Mouse (Mus musculus): ENCODE data around the gene Slain2.

Slain2 gene

GRCm38 (mm10) chr5:72913648-72914557 is at the start of gene Slain2:
TSS of gene Slain2 (plus strand) at chr5:72914304.
- peak; percentile 98 for DNase-seq (ENCODE audit: low read depth, low spot score)

- no peak for DNase-seq (ENCODE audit: low read depth, low spot score)
These were observed 49.4 kb upstream of the Slain2 start for GRCm38 (mm10) chr5:72864654-72865178.

GRCm38 (mm10) chr5:72866260-72866905 is 47.7 kb upstream of the Slain2 start:
- DNase-seq (ENCODE audit: low read depth, low spot score) = peak; percentile 69

- DNase-seq (ENCODE audit: low read depth, low spot score) = peak; percentile 50
These were observed 47.0 kb upstream of the Slain2 start for GRCm38 (mm10) chr5:72867036-72867672.

GRCm38 (mm10) chr5:72868091-72868875 is 45.8 kb upstream of the Slain2 start, which contains the start of gene Tec:
TSS of gene Tec (minus strand) at chr5:72868483.
- DNase-seq (ENCODE audit: low read depth, low spot score) = peak; percentile 97

- DNase-seq (ENCODE audit: low read depth, low spot score) = peak; percentile 91
These were observed 44.1 kb upstream of the Slain2 start for GRCm38 (mm10) chr5:72869779-72870608.

- DNase-seq (ENCODE audit: low read depth, low spot score) = no peak
These were observed 43.0 kb upstream of the Slain2 start for GRCm38 (mm10) chr5:72871114-72871513.

GRCm38 (mm10) chr5:72879736-72880135 is 34.4 kb upstream of the Slain2 start:
- no peak for DNase-seq (ENCODE audit: low read depth, low spot score)

GRCm38 (mm10) chr5:72881748-72882411 is 32.2 kb upstream of the Slain2 start:
- no peak for DNase-seq (ENCODE audit: low read depth, low spot score)

- no peak for DNase-seq (ENCODE audit: low read depth, low spot score)
These were observed 31.7 kb upstream of the Slain2 start for GRCm38 (mm10) chr5:72882412-72882765.

GRCm38 (mm10) chr5:72883706-72884105 is 30.4 kb upstream of the Slain2 start:
- DNase-seq (ENCODE audit: low read depth, low spot score) = no peak

- DNase-seq (ENCODE audit: low read depth, low spot score) = no peak
These were observed 27.5 kb upstream of the Slain2 start for GRCm38 (mm10) chr5:72886458-72887222.

GRCm38 (mm10) chr5:72888260-72888659 is 25.8 kb upstream of the Slain2 start:
- no peak for DNase-seq (ENCODE audit: low read depth, low spot score)

- DNase-seq (ENCODE audit: low read depth, low spot score) = peak; percentile 76
These were observed 22.6 kb upstream of the Slain2 start for GRCm38 (mm10) chr5:72891534-72891933.

- peak; percentile 73 for DNase-seq (ENCODE audit: low read depth, low spot score)
These were observed 20.1 kb upstream of the Slain2 start for GRCm38 (mm10) chr5:72893987-72894386.

- DNase-seq (ENCODE audit: low read depth, low spot score) = no peak
These were observed 18.8 kb upstream of the Slain2 start for GRCm38 (mm10) chr5:72895261-72895660.

- no peak for DNase-seq (ENCODE audit: low read depth, low spot score)
These were observed 17.4 kb upstream of the Slain2 start for GRCm38 (mm10) chr5:72896478-72897279.

- DNase-seq (ENCODE audit: low read depth, low spot score) = no peak
These were observed 16.1 kb upstream of the Slain2 start for GRCm38 (mm10) chr5:72897998-72898397.

Measured in A20 (cell line).